Mouse (Mus musculus): ENCODE data around the gene Hist1h4n.
"Not testable (repeated sequence)": the region's sequence is repeated elsewhere in the genome, so short reads cannot be mapped to it uniquely, and the experiment has no call there.

Hist1h4n gene

GRCm38 (mm10) chr13:21831418-21832394, at the start of gene Hist1h4n:
Gene Hist1h4n, minus strand, starts transcription at chr13:21832196.
- DNase-seq, result peak; percentile 52

- DNase-seq, result no peak
Measured at GRCm38 (mm10) chr13:21880735-21881134, 48.7 kb upstream of the Hist1h4n start.

GRCm38 (mm10) chr13:21865503-21865902, 33.5 kb upstream of the Hist1h4n start:
- not testable (repeated sequence) for DNase-seq

DNA sequence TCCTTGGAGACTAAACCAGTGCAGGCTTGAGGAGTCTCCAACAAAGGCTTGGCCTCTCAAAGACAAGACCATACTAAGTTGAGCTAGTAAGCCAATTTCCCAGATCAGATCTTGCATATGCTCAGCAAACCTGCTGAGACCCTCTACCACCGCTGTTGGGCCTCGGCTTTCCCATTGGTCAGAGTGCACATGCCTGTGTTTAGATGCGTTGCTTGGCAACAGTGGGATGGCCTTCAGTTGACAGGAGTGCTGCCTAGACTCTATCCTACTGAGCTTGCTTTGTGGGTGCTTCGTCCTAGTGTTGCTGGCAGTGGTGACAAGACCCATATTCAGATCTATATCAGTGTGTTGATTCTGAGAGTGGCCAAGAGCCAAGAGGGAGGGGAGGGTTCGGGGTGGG, 29.6 kb upstream of the Hist1h4n start:
- DNase-seq, result no peak

GRCm38 (mm10) chr13:21855698-21856162, 23.7 kb upstream of the Hist1h4n start:
- DNase-seq, result peak; percentile 24

- peak; percentile 71 for DNase-seq
Measured at GRCm38 (mm10) chr13:21855146-21855545, 23.1 kb upstream of the Hist1h4n start.

- DNase-seq, result no peak
Measured at GRCm38 (mm10) chr13:21852215-21852945, 20.4 kb upstream of the Hist1h4n start.

- not testable (repeated sequence) for DNase-seq
Measured at GRCm38 (mm10) chr13:21850696-21851095, 18.7 kb upstream of the Hist1h4n start.

DNA sequence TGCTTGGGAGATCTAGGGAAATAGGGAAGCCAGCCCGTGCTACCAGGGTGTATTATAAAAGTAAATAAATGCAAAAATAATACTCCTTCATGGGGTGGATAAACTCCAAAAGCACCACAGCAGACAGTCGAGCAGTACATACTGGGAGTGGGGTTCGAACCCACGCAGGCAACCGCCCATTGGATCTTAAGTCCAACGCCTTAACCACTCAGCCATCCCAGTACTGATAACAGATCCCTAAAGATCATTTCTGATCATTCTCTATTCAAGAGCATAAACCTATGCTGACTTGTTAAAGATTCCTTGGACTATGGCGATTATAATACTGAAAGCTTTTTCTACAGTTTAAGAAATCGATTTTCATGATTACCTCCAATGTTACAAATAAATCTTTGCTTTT, 15.9 kb upstream of the Hist1h4n start:
- no peak for DNase-seq

GRCm38 (mm10) chr13:21846356-21846755, 14.4 kb upstream of the Hist1h4n start:
- not testable (repeated sequence) for DNase-seq

GRCm38 (mm10) chr13:21840508-21840907, 8.5 kb upstream of the Hist1h4n start:
- not testable (repeated sequence) for DNase-seq

DNA sequence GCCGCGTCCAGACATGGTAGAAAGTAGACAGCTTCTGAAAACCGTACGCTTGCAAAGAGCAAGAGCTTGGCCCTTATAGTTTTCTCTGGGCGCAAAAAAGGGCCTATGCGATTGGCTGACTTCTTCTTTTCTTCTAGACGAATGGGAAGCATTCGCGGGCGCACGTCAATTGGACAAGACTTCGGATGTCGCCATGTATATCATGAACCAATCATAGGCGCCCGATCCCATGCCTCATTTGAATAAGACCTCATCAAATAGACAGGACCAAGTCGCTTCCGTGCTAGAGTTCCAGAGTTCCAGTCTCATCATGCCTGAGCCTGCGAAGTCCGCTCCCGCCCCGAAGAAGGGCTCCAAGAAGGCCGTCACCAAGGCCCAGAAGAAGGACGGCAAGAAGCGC, 1.5 kb upstream of the Hist1h4n start, which contains the start of the genes Hist1h2ap and Hist1h2br:
Hist1h2ap (minus strand) TSS at position 47 of the 400 bp plus-strand sequence.
Hist1h2br (plus strand) TSS at position 283 of the 400 bp plus-strand sequence.
- not testable (repeated sequence) for DNase-seq

DNA sequence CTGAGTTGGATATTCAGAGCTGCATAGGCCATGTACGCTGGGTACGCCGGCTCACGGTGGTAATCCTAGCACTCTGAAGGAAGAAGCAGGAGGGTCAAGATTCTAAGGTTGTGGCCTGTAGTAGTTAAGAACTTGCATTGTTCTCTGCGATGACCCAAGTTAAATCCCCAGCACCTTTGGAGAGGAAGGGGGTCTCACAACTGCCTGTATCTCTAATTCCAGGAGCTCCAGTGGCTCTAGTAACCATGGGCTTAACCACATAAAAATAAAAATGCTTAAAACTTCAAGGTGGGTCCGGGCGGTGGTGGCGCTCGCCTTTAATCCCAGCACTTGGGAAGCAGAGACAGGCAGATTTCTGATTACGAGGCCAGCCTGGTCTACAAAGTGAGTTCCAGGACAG, 1.7 kb downstream of the Hist1h4n start:
- DNase-seq, result no peak

- no peak for DNase-seq
Measured at GRCm38 (mm10) chr13:21828511-21828910, 3.5 kb downstream of the Hist1h4n start.

DNA sequence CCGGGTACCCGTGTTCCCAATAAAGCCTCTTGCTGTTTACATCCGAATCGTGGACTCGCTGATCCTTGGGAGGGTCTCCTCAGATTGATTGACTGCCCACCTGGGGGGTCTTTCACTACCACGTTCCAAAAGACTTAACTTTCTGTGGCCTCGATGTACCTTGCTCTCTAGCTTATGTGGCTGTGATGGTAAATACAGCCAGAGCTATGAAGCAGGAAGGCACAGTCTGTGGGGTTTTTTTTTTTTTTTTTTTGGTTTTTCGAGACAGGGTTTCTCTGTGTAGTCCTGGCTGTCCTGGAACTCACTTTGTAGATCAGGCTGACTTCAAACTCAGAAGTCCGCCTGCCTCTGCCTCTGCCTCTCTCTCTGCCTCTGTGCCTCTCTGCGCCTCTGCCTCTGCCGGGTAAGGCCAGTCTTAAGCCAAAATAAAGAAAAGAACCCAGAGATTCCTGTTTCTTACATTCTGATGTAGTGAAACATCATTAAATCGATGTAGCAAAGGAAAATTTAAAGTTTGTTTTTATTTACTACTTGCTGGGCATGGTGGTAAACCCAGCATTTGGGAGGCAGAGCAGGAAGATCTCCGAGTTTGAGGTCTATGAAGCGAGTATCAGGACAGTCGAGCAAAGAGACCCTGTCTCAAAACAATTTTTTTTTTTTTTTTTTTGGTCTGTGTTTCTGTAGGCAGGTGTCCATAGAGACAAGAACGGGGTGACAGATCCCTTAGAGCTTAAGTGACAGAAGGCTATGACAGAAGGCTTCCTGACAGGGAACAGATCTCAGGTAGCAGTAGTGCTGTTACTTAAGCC, 11.7 kb downstream of the Hist1h4n start:
- not testable (repeated sequence) for DNase-seq

DNA sequence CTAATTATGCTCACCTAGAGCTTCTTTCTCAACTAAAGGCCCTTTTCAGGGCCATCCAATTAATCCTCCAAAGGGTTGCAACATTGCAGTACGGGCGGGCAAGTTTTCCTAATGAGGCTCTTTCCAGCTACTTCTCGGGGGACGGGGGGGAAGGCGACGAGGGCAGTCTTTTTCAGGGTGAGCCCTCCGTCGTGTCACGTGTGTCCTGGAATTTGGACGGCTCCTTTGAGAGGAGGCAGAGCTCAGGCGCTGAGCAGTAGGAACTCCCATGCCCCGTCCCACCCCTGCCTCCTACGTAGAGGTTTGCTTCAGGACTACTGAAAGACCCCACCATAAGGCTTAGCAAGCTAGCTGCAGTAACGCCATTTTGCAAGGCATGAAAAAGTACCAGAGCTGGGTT, 19.9 kb downstream of the Hist1h4n start:
- not testable (repeated sequence) for DNase-seq

DNA sequence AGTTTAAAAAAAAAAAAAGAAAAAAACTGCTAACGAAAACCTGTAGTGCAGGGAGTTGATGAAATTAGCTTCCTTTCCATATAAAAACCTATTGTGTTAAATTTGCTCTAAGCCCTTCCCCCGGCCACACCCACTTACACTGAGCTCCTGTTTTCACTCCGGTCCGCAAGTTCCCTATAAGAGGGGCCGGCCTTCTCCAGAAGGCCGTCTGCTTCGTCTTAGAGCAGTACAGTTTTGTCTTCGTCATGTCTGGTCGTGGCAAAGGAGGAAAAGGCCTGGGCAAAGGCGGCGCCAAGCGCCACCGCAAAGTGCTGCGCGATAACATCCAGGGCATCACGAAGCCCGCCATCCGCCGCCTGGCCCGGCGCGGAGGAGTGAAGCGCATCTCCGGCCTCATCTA, 20.5 kb downstream of the Hist1h4n start, which contains the start of gene Hist1h4m:
Hist1h4m (plus strand) TSS at position 208 of the 400 bp plus-strand sequence.
- peak; percentile 60 for DNase-seq

- DNase-seq, result not testable (repeated sequence)
Measured at GRCm38 (mm10) chr13:21811074-21811473, 20.9 kb downstream of the Hist1h4n start.

- not testable (repeated sequence) for DNase-seq
Measured at GRCm38 (mm10) chr13:21810073-21810472, 21.9 kb downstream of the Hist1h4n start, which contains the start of the genes Hist1h2bq and Hist1h2ao. Gene Hist1h2bq, minus strand, starts transcription at chr13:21810197. Gene Hist1h2ao, plus strand, starts transcription at chr13:21810465.

- DNase-seq, result not testable (repeated sequence)
Measured at GRCm38 (mm10) chr13:21803058-21803457, 28.9 kb downstream of the Hist1h4n start.

DNA sequence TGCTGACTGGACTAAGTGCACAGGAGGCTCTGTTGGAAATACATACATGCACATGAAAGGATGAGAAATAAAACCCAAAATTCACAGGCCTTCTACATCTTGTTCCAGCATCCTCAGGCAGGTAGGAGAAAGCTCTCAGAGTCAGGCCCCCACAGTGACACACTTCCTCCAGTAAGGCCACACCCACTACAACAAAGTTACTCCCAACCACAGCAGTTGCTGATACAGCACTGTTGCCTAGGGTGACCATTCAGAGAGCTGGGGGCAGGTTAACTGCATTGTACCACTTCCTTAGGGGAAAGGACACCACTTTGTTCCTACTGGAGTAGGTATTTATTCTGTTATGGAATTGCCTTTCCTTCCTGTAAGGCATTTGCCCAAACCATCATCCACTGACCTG, 34.8 kb downstream of the Hist1h4n start:
- not testable (repeated sequence) for DNase-seq

GRCm38 (mm10) chr13:21795584-21795983, 36.4 kb downstream of the Hist1h4n start:
- DNase-seq, result no peak
